Mouse (Mus musculus): ENCODE data around the gene Btbd35f20. TPM values are rescaled to one million over a fixed set of nuclear protein-coding genes. Genes with fewer than 3 reads are reported as not detected.
"Not testable (repeated sequence)": the region's sequence is repeated elsewhere in the genome, so short reads cannot be mapped to it uniquely, and the experiment has no call there.

The Btbd35f20 gene
- not detected for total RNA-seq (2021)
- long read RNA-seq, experiment 1, result 0 reads
- long read RNA-seq, experiment 2, result 0 reads

- H3K27ac ChIP-seq; intact Hi-C loops (cut with DNase I); H3K4me3 ChIP-seq; DNase-seq: not testable (repeated sequence)
These were observed at the start of gene Btbd35f20 for GRCm38 (mm10) chrX:4291145-4291544. Gene Btbd35f20 (minus strand): TSS chrX:4291245.

Other genes with a start within 250 kb of the Btbd35f20 start
- gene Btbd35f28, start 94.7 kb downstream of the Btbd35f20 start, total RNA-seq (2021), result not detected
- not detected for gene Btbd35f17, start 79.4 kb upstream of the Btbd35f20 start, total RNA-seq (2021)